Mouse (Mus musculus) midbrain, embryonic 16.5 days (tissue): ENCODE measurements at regions not wholly inside any gene's neighbourhood (a gene's known extent, or its start where the extent isn't known, plus 50 kb on each side); places are given as distances from the start of the nearest gene placed in this dataset.

Source experiments
- ATAC-seq: fragments of 200-750 bp; cut with Nextera tagmentation; 2 replicates; pipeline ENCODE4 v1.8.0; 2017; ENCODE audit warnings: moderate TSS enrichment
- H3K27ac ChIP-seq: fragments of 300-500 bp; sonication (generic); 2 replicates; pipeline ENCODE4 v1.5.1; 2014; ENCODE audit warnings: mild to moderate bottlenecking, low read length, mixed read lengths
- H3K27me3 ChIP-seq: fragments of 300-500 bp; sonication (generic); 2 replicates; pipeline ENCODE4 v1.6.1; 2014; ENCODE audit warnings: low read depth, low read length, mixed read lengths; ENCODE audit not compliant: control insufficient read depth, insufficient read depth
- H3K36me3 ChIP-seq: fragments of 300-500 bp; sonication (generic); 2 replicates; pipeline ENCODE4 v1.6.1; 2014; ENCODE audit warnings: mild to moderate bottlenecking, low read length, moderate library complexity, mixed read lengths; ENCODE audit not compliant: control insufficient read depth, insufficient read depth
- H3K4me1 ChIP-seq: fragments of 300-500 bp; sonication (generic); 2 replicates; pipeline ENCODE4 v1.6.1; 2014; ENCODE audit warnings: mild to moderate bottlenecking, low read length, mixed read lengths; ENCODE audit not compliant: control insufficient read depth, insufficient read depth
- H3K4me2 ChIP-seq: fragments of 300-500 bp; sonication (generic); 2 replicates; pipeline ENCODE4 v1.6.1; 2014; ENCODE audit warnings: mild to moderate bottlenecking, low read length, mixed read lengths
- H3K4me3 ChIP-seq: fragments of 300-500 bp; sonication (generic); 2 replicates; pipeline ENCODE4 v1.5.1; 2014; ENCODE audit warnings: low read depth, mild to moderate bottlenecking, low read length, moderate library complexity, mixed read lengths
- H3K9ac ChIP-seq: fragments of 300-500 bp; sonication (generic); 2 replicates; pipeline ENCODE4 v1.6.1; 2014; ENCODE audit warnings: low read depth, low read length, mixed read lengths
- H3K9me3 ChIP-seq: fragments of 300-500 bp; sonication (generic); replicated peaks from 2 replicates; pipeline ENCODE4 v1.6.1; 2014; ENCODE audit warnings: mild to moderate bottlenecking, low read length, mixed read lengths; ENCODE audit not compliant: control insufficient read depth, poor library complexity, severe bottlenecking
- WGBS: fragments of 180-500 bp; shearing (Covaris S2); extraction: QIAGEN DNeasy Blood & Tissue Kit; methylation state at CpG from one replicate; pipeline ENCODE4 v1.1.7; 2014; 5-methylcytosine and 5-hydroxymethylcytosine counted together

- no peak for ATAC-seq
- Histone ChIP-seq H3K36me3 (no peaks in the 10 kb centered on the region), H3K27me3 (no peaks in the 10 kb centered on the region), H3K4me2 (no peak overlapping the region), H3K4me1 (no peaks in the 10 kb centered on the region), H3K27ac (no peak overlapping the region), H3K9me3 (no peaks in the 10 kb centered on the region), H3K4me3 (no peak overlapping the region), H3K9ac (no peak overlapping the region)
- 90% methylated on average over 10 of the region's 10 CpGs for WGBS
Observed at GRCm38 (mm10) chr1:16809370-16810150, 716.4 kb upstream of the 4930444P10Rik start.

- no peak overlapping the region for H3K9ac ChIP-seq
- no peaks in the 10 kb centered on the region for H3K4me1 ChIP-seq
- H3K36me3 ChIP-seq = no peaks in the 10 kb centered on the region
- no peaks in the 10 kb centered on the region for H3K27me3 ChIP-seq
- ATAC-seq = peak; percentile 76
- no peak overlapping the region for H3K4me2 ChIP-seq
- WGBS = 77% methylated on average over 6 of the region's 6 CpGs
- H3K27ac ChIP-seq = no peak overlapping the region
- no peaks in the 10 kb centered on the region for H3K9me3 ChIP-seq
- no peak overlapping the region for H3K4me3 ChIP-seq
Observed at GRCm38 (mm10) chr1:16798292-16798691, 705.2 kb upstream of the 4930444P10Rik start.

DNA sequence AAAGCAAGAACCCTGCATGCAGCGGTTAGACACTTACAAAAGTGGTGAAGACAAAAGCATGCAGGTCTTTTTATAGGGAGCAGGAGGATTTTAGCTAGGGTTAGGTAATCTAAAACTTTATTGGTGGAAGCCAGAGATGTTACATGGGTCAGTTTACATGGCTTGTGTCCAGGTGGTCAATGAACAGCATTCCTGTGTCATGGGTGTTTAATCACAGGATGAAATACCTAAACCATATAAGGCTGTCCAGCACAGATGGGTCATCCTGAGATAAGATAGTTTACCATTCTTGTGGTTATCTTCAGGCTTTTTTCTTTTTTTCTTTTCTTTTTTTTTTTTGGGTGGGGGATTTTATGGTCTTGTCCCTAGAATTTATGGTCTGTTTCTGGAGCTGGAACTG, 703.3 kb upstream of the 4930444P10Rik start:
- no peaks in the 10 kb centered on the region for H3K27me3 ChIP-seq
- no peak overlapping the region for H3K9ac ChIP-seq
- H3K36me3 ChIP-seq = no peaks in the 10 kb centered on the region
- ATAC-seq = no peak
- no peaks in the 10 kb centered on the region for H3K4me1 ChIP-seq
- no peak overlapping the region for H3K4me3 ChIP-seq
- H3K27ac ChIP-seq = no peak overlapping the region
- H3K9me3 ChIP-seq = no peaks in the 10 kb centered on the region
- 89% methylated on average over 1 of the region's 1 CpGs for WGBS
- H3K4me2 ChIP-seq = no peak overlapping the region

- no peak for ATAC-seq
- H3K27me3 ChIP-seq = no peaks in the 10 kb centered on the region
- no peaks in the 10 kb centered on the region for H3K4me1 ChIP-seq
- H3K4me3 ChIP-seq = no peak overlapping the region
- no peaks in the 10 kb centered on the region for H3K36me3 ChIP-seq
- 89% methylated on average over 4 of the region's 4 CpGs for WGBS
- H3K4me2 ChIP-seq = no peak overlapping the region
- H3K9ac ChIP-seq = no peak overlapping the region
- no peaks in the 10 kb centered on the region for H3K9me3 ChIP-seq
- H3K27ac ChIP-seq = no peak overlapping the region
Observed at GRCm38 (mm10) chr1:16790733-16791309, 697.7 kb upstream of the 4930444P10Rik start.

GRCm38 (mm10) chr1:16779791-16780190, 686.7 kb upstream of the 4930444P10Rik start:
- H3K9me3 ChIP-seq = no peaks in the 10 kb centered on the region
- no peaks in the 10 kb centered on the region for H3K4me1 ChIP-seq
- H3K9ac ChIP-seq = no peak overlapping the region
- H3K4me2 ChIP-seq = no peak overlapping the region
- H3K4me3 ChIP-seq = no peak overlapping the region
- no peak overlapping the region for H3K27ac ChIP-seq
- 54% methylated on average over 1 of the region's 1 CpGs for WGBS
- no peaks in the 10 kb centered on the region for H3K36me3 ChIP-seq
- no peak for ATAC-seq
- no peaks in the 10 kb centered on the region for H3K27me3 ChIP-seq

GRCm38 (mm10) chr1:16760951-16761350, 667.8 kb upstream of the 4930444P10Rik start:
- no peak overlapping the region for H3K4me2 ChIP-seq
- H3K9ac ChIP-seq = no peak overlapping the region
- H3K27me3 ChIP-seq = no peaks in the 10 kb centered on the region
- H3K27ac ChIP-seq = no peak overlapping the region
- H3K4me3 ChIP-seq = no peak overlapping the region
- ATAC-seq = no peak
- 96% methylated on average over 1 of the region's 1 CpGs for WGBS
- no peaks in the 10 kb centered on the region for H3K9me3 ChIP-seq
- no peaks in the 10 kb centered on the region for H3K4me1 ChIP-seq
- H3K36me3 ChIP-seq = no peaks in the 10 kb centered on the region
